Mouse (Mus musculus): ENCODE results near the gene Pinlyp. TPM values are rescaled to one million over a fixed set of nuclear protein-coding genes. Genes with fewer than 3 reads are reported as not detected.

The Pinlyp gene
- polyA plus RNA-seq, 1 experiment from 2014 or later = not detected

DNA sequence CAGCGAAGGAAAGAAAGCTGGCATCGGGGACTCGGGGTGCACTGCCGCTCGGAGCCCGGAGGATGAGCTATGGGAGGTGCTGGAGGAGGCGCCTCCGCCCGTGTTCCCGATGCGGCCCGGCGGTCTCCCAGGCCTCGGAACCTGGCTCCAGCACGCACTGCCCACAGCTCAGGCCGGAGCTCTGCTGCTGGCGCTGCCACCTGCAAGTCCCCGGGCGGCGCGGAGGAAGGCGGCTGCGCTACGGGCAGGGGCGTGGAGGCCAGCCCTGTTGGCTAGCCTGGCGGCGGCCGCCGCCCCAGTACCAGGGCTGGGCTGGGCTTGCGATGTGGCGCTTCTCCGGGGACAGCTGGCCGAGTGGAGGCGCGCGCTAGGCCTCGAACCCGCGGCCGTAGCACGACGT, 12.1 kb downstream of the Pinlyp start:
- H3K4me2 ChIP-seq (ENCODE audit: low read depth, low read length) = 0 out of 2 replicates have a peak overlapping the region, but pooled peaks have one; percentile 8
- H3K36me3 ChIP-seq (ENCODE audit: control insufficient read depth, insufficient read depth, low read length) = peaks cover 16% of the 10 kb centered on the region
- H3K4me1 ChIP-seq (ENCODE audit: control insufficient read depth, insufficient read depth, low read length) = peaks cover 33% of the 10 kb centered on the region
- no peaks in the 10 kb centered on the region for H3K9me3 ChIP-seq (ENCODE audit: control insufficient read depth, low read length)
- peak overlapping the region; percentile 13; the same call in 1 of the 2 replicates for H3K4me3 ChIP-seq (ENCODE audit: low read depth, low read length)
- H3K27me3 ChIP-seq (ENCODE audit: control insufficient read depth, insufficient read depth, low read length) = no peaks in the 10 kb centered on the region
- no peak overlapping the region; the same call in 1 of the 2 replicates for H3K9ac ChIP-seq (replicated peaks; ENCODE audit: low read depth, low read length)
- 17% methylated on average over 23 of the region's 42 CpGs for WGBS
- H3K27ac ChIP-seq (ENCODE audit: low read depth, low read length) = no peak overlapping the region
- no peak for ATAC-seq (ENCODE audit: low read depth)

GRCm38 (mm10) chr7:24533031-24533571, 12.8 kb downstream of the Pinlyp start:
- no peak overlapping the region for H3K4me2 ChIP-seq (ENCODE audit: low read depth, low read length)
- peaks cover 33% of the 10 kb centered on the region for H3K4me1 ChIP-seq (ENCODE audit: control insufficient read depth, insufficient read depth, low read length)
- H3K36me3 ChIP-seq (ENCODE audit: control insufficient read depth, insufficient read depth, low read length) = peaks cover 16% of the 10 kb centered on the region
- ATAC-seq (ENCODE audit: low read depth) = no peak
- H3K27ac ChIP-seq (ENCODE audit: low read depth, low read length) = no peak overlapping the region
- WGBS = 60% methylated on average over 28 of the region's 28 CpGs
- no peaks in the 10 kb centered on the region for H3K27me3 ChIP-seq (ENCODE audit: control insufficient read depth, insufficient read depth, low read length)
- no peak overlapping the region for H3K9ac ChIP-seq (replicated peaks; ENCODE audit: low read depth, low read length)
- H3K9me3 ChIP-seq (ENCODE audit: control insufficient read depth, low read length) = no peaks in the 10 kb centered on the region
- H3K4me3 ChIP-seq (ENCODE audit: low read depth, low read length) = no peak overlapping the region

DNA sequence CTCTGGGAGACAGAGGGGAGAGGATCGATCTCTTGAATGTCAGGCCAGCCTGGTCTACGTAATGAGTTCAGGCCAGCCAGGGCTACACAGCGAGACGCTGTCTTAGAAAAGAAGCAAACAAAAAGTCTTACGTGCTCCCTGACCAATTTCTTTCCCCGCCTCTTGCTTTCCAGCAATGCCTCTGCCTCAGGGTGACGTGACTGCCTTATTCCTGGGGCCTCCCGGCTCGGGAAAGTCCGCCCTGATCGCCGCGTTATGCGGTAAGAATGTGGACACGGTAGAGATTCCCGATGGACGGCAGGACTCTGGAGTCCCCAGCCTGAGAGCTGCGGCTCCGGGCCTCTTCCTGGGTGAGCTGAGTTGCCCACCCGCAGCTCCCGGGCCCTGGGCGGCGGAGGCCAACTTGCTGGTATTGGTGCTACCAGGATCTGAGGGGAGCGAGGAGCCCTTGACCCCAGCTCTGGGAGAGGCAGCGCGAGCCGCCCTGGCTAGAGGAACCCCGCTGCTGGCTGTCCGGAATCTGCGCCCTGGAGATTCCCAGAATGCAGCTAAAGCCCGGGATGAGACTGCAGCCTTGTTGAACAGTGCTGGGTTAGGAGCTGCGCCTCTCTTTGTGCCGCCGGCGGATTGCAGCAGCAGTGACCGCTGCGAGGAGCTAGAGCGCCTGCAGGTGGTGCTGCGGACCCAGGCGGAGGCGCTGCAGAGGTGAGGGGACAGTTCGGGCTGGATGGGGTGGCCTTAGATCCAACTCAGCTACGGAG, 14.5 kb downstream of the Pinlyp start:
- under 1% methylated on average over 43 of the region's 43 CpGs for WGBS
- peak overlapping the region; percentile 96 for H3K4me2 ChIP-seq (ENCODE audit: low read depth, low read length)
- peak overlapping the region; percentile 72 for H3K4me3 ChIP-seq (ENCODE audit: low read depth, low read length)
- H3K9ac ChIP-seq (replicated peaks; ENCODE audit: low read depth, low read length) = peak overlapping the region; percentile 96
- H3K4me1 ChIP-seq (ENCODE audit: control insufficient read depth, insufficient read depth, low read length) = peaks cover 33% of the 10 kb centered on the region
- peak; percentile 55 for ATAC-seq (ENCODE audit: low read depth)
- H3K36me3 ChIP-seq (ENCODE audit: control insufficient read depth, insufficient read depth, low read length) = peaks cover 16% of the 10 kb centered on the region
- H3K27me3 ChIP-seq (ENCODE audit: control insufficient read depth, insufficient read depth, low read length) = no peaks in the 10 kb centered on the region
- peak overlapping the region; percentile 81 for H3K27ac ChIP-seq (ENCODE audit: low read depth, low read length)
- no peaks in the 10 kb centered on the region for H3K9me3 ChIP-seq (ENCODE audit: control insufficient read depth, low read length)

- H3K9me3 ChIP-seq (ENCODE audit: control insufficient read depth, low read length) = no peaks in the 10 kb centered on the region
- ATAC-seq (ENCODE audit: low read depth) = peak; percentile 95
- H3K27me3 ChIP-seq (ENCODE audit: control insufficient read depth, insufficient read depth, low read length) = no peaks in the 10 kb centered on the region
- peak within 1 kb of the TSS; percentile 90 for H3K27ac ChIP-seq (ENCODE audit: low read depth, low read length)
- peaks cover 33% of the 10 kb centered on the region for H3K4me1 ChIP-seq (ENCODE audit: control insufficient read depth, insufficient read depth, low read length)
- WGBS = under 1% methylated on average over 44 of the region's 44 CpGs
- peak within 1 kb of the TSS; percentile 96 for H3K9ac ChIP-seq (replicated peaks; ENCODE audit: low read depth, low read length)
- peaks cover 9% of the 10 kb centered on the region for H3K36me3 ChIP-seq (ENCODE audit: control insufficient read depth, insufficient read depth, low read length)
- H3K4me2 ChIP-seq (ENCODE audit: low read depth, low read length) = peak within 1 kb of the TSS; percentile 96
- peak within 1 kb of the TSS; percentile 72 for H3K4me3 ChIP-seq (ENCODE audit: low read depth, low read length)
Observed at GRCm38 (mm10) chr7:24530062-24530931, 15.6 kb downstream of the Pinlyp start, which contains the start of gene Irgq. Gene Irgq (plus strand): TSS chr7:24530689.

DNA sequence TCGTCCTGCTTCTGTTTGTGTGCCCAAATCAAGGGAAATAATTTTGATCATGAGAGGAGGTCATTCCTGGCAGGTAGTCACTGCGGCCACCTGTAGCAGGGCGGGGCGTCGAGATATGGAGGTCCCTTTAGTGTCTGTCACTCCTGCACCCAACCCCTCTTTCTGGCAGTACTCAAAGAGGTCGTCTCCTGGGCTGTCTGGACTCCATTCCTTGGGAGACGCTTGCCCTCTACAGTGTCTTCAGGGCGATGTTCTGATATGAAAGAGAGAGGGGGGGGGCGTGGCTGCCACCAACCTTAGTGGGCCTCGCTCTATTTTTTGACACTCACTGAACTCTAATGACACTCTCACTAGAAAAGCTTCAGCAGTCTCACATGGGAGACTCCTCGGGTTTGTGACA, 16.3 kb downstream of the Pinlyp start:
- no peaks in the 10 kb centered on the region for H3K27me3 ChIP-seq (ENCODE audit: control insufficient read depth, insufficient read depth, low read length)
- 66% methylated on average over 11 of the region's 11 CpGs for WGBS
- ATAC-seq (ENCODE audit: low read depth) = no peak
- H3K9me3 ChIP-seq (ENCODE audit: control insufficient read depth, low read length) = no peaks in the 10 kb centered on the region
- peak overlapping the region; percentile 90; the same call in 1 of the 2 replicates for H3K27ac ChIP-seq (ENCODE audit: low read depth, low read length)
- peak overlapping the region; percentile 72 for H3K9ac ChIP-seq (replicated peaks; ENCODE audit: low read depth, low read length)
- peaks cover 9% of the 10 kb centered on the region for H3K36me3 ChIP-seq (ENCODE audit: control insufficient read depth, insufficient read depth, low read length)
- H3K4me3 ChIP-seq (ENCODE audit: low read depth, low read length) = peak overlapping the region; percentile 72
- peaks cover 29% of the 10 kb centered on the region for H3K4me1 ChIP-seq (ENCODE audit: control insufficient read depth, insufficient read depth, low read length)
- peak overlapping the region; percentile 63 for H3K4me2 ChIP-seq (ENCODE audit: low read depth, low read length)

DNA sequence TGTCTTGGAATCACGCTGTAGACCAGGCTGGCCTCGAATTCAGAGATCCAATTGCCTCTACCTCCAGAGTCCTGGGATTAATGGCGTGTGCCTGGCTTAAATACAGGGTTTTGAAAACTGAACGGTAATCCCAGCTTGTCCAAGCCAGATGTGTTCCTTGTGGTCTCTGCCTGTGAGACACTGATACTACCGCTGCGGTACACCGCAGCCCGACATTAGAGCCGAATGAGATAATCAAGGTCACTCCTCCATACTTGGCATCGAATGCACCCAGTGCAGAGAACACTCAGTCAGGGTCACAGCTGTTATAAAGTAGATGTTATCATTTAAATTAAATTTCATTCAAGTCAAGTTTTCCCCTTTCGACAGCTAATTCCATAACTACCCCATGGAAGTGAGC, 17.1 kb downstream of the Pinlyp start:
- Histone ChIP-seq H3K9ac (replicated peaks; ENCODE audit: low read depth, low read length) (no peak overlapping the region), H3K4me3 (ENCODE audit: low read depth, low read length) (no peak overlapping the region), H3K27me3 (ENCODE audit: control insufficient read depth, insufficient read depth, low read length) (no peaks in the 10 kb centered on the region), H3K36me3 (ENCODE audit: control insufficient read depth, insufficient read depth, low read length) (peaks cover 7% of the 10 kb centered on the region), H3K4me2 (ENCODE audit: low read depth, low read length) (no peak overlapping the region), H3K27ac (ENCODE audit: low read depth, low read length) (no peak overlapping the region), H3K4me1 (ENCODE audit: control insufficient read depth, insufficient read depth, low read length) (peaks cover 24% of the 10 kb centered on the region), H3K9me3 (ENCODE audit: control insufficient read depth, low read length) (no peaks in the 10 kb centered on the region)
- ATAC-seq (ENCODE audit: low read depth) = no peak
- 94% methylated on average over 11 of the region's 11 CpGs for WGBS

GRCm38 (mm10) chr7:24525686-24526420, 20.1 kb downstream of the Pinlyp start:
- ATAC-seq (ENCODE audit: low read depth) = no peak
- H3K9ac ChIP-seq (replicated peaks; ENCODE audit: low read depth, low read length) = no peak overlapping the region
- H3K9me3 ChIP-seq (ENCODE audit: control insufficient read depth, low read length) = no peaks in the 10 kb centered on the region
- H3K4me3 ChIP-seq (ENCODE audit: low read depth, low read length) = no peak overlapping the region
- H3K4me1 ChIP-seq (ENCODE audit: control insufficient read depth, insufficient read depth, low read length) = peaks cover 9% of the 10 kb centered on the region
- H3K36me3 ChIP-seq (ENCODE audit: control insufficient read depth, insufficient read depth, low read length) = no peaks in the 10 kb centered on the region
- H3K27me3 ChIP-seq (ENCODE audit: control insufficient read depth, insufficient read depth, low read length) = no peaks in the 10 kb centered on the region
- 88% methylated on average over 12 of the region's 12 CpGs for WGBS
- H3K27ac ChIP-seq (ENCODE audit: low read depth, low read length) = peak overlapping the region; percentile 57; the same call in 1 of the 2 replicates
- H3K4me2 ChIP-seq (ENCODE audit: low read depth, low read length) = no peak overlapping the region

- ATAC-seq (ENCODE audit: low read depth) = no peak
- Histone ChIP-seq H3K4me3 (ENCODE audit: low read depth, low read length) (no peak overlapping the region), H3K9me3 (ENCODE audit: control insufficient read depth, low read length) (no peaks in the 10 kb centered on the region), H3K4me1 (ENCODE audit: control insufficient read depth, insufficient read depth, low read length) (peaks cover 9% of the 10 kb centered on the region), H3K9ac (replicated peaks; ENCODE audit: low read depth, low read length) (no peak overlapping the region), H3K36me3 (ENCODE audit: control insufficient read depth, insufficient read depth, low read length) (no peaks in the 10 kb centered on the region), H3K27ac (ENCODE audit: low read depth, low read length) (no peak overlapping the region), H3K4me2 (ENCODE audit: low read depth, low read length) (no peak overlapping the region), H3K27me3 (ENCODE audit: control insufficient read depth, insufficient read depth, low read length) (no peaks in the 10 kb centered on the region)
- 86% methylated on average over 6 of the region's 6 CpGs for WGBS
Observed at GRCm38 (mm10) chr7:24524978-24525377, 20.9 kb downstream of the Pinlyp start.

Measured in neural tube, embryonic 14.5 days (tissue).